Mouse (Mus musculus) liver, embryonic 11.5 days (tissue): ENCODE measurements around the gene Dand5. TPM values are rescaled to one million over a fixed set of nuclear protein-coding genes. Genes with fewer than 3 reads are reported as not detected.

Source experiments
- ATAC-seq: fragments of 200-750 bp; cut with Nextera tagmentation; replicated peaks from 2 replicates; pipeline ENCODE4 v1.8.0; 2017; ENCODE audit warnings: moderate number of reproducible peaks, mild to moderate bottlenecking, moderate TSS enrichment, moderate library complexity; ENCODE audit not compliant: low FRiP score
- DNase-seq: peaks from one replicate; pipeline ENCODE4 v3.0.0-alpha.2; 2017; ENCODE audit warnings: low spot score
- H3K27ac ChIP-seq: fragments of 300-500 bp; sonication (generic); 2 replicates; pipeline ENCODE4 v1.5.1; 2014; ENCODE audit warnings: mild to moderate bottlenecking, low read depth, low read length, control low read depth
- H3K27me3 ChIP-seq: fragments of 300-500 bp; sonication (generic); replicated peaks from 2 replicates; pipeline ENCODE4 v1.6.1; 2014; ENCODE audit warnings: low read length, mixed read lengths; ENCODE audit not compliant: control insufficient read depth, insufficient read depth
- H3K36me3 ChIP-seq: fragments of 300-500 bp; sonication (generic); 2 replicates; pipeline ENCODE4 v1.6.1; 2014; ENCODE audit warnings: mild to moderate bottlenecking, low read length, moderate library complexity, mixed read lengths; ENCODE audit not compliant: control insufficient read depth, insufficient read depth
- H3K4me1 ChIP-seq: fragments of 300-500 bp; sonication (generic); replicated peaks from 2 replicates; pipeline ENCODE4 v1.6.1; 2014; ENCODE audit warnings: low read length, mixed read lengths; ENCODE audit not compliant: control insufficient read depth, insufficient read depth
- H3K4me2 ChIP-seq: fragments of 300-500 bp; sonication (generic); 2 replicates; pipeline ENCODE4 v1.6.1; 2014; ENCODE audit warnings: mild to moderate bottlenecking, control low read depth, moderate library complexity
- H3K4me3 ChIP-seq: fragments of 300-500 bp; sonication (generic); 2 replicates; pipeline ENCODE4 v1.5.1; 2014; ENCODE audit warnings: low read depth, low read length, control low read depth
- H3K9ac ChIP-seq: fragments of 300-500 bp; sonication (generic); 2 replicates; pipeline ENCODE4 v1.6.1; 2014; ENCODE audit warnings: low read depth, low read length, control low read depth
- H3K9me3 ChIP-seq: fragments of 300-500 bp; sonication (generic); 2 replicates; pipeline ENCODE4 v1.6.1; 2016; ENCODE audit warnings: low read length, inconsistent platforms, mixed read lengths; ENCODE audit not compliant: control insufficient read depth
- WGBS: fragments of 180-500 bp; shearing (Covaris S2); extraction: QIAGEN DNeasy Blood & Tissue Kit; methylation state at CpG from one replicate; pipeline ENCODE4 v1.1.7; 2014; 5-methylcytosine and 5-hydroxymethylcytosine counted together
- polyA plus RNA-seq: library from polyadenylated mRNA; unstranded; fragments of >200 nt; fragmentation: Nextera tagmentation; extraction: Ambion mirVana; gene quantifications from 2 replicates; pipeline ENCODE4 v1.2.1, GENCODE M21; 2014

Gene Dand5
- polyA plus RNA-seq, result 4.5 and 4.9 TPM in 2 replicates

GRCm38 (mm10) chr8:84822723-84823122 lies at the start of gene Dand5:
Gene Dand5, minus strand, starts transcription at chr8:84822823.
- H3K27me3 ChIP-seq, result no peaks in the 10 kb centered on the region
- H3K9ac ChIP-seq, result 0 out of 2 replicates have a peak within 1 kb of the TSS, but pooled peaks have one; percentile 9
- no peaks in the 10 kb centered on the region for H3K9me3 ChIP-seq
- peaks cover 16% of the 10 kb centered on the region for H3K4me1 ChIP-seq
- ATAC-seq, result no peak
- WGBS, result 56% methylated on average over 3 of the region's 3 CpGs
- H3K4me3 ChIP-seq, result peak within 1 kb of the TSS; percentile 12; the same call in 1 of the 2 replicates
- no peak for DNase-seq
- H3K27ac ChIP-seq, result no peak within 1 kb of the TSS
- H3K36me3 ChIP-seq, result no peaks in the 10 kb centered on the region
- peak within 1 kb of the TSS; percentile 54 for H3K4me2 ChIP-seq

- Histone ChIP-seq H3K4me1 (peaks cover 26% of the 10 kb centered on the region), H3K27ac (peak within 1 kb of the TSS; percentile 80), H3K4me3 (peak within 1 kb of the TSS; percentile 55), H3K36me3 (peaks cover 17% of the 10 kb centered on the region), H3K9me3 (no peaks in the 10 kb centered on the region), H3K4me2 (peak within 1 kb of the TSS; percentile 99), H3K27me3 (no peaks in the 10 kb centered on the region), H3K9ac (peak within 1 kb of the TSS; percentile 68)
- ATAC-seq, result peak; percentile 78
- peak; percentile 86 for DNase-seq
- 11% methylated on average over 43 of the region's 46 CpGs for WGBS
Measured at GRCm38 (mm10) chr8:84871376-84872308, 49.0 kb upstream of the Dand5 start, which contains the start of gene Syce2. Gene Syce2, plus strand, starts transcription at chr8:84872111.

DNA sequence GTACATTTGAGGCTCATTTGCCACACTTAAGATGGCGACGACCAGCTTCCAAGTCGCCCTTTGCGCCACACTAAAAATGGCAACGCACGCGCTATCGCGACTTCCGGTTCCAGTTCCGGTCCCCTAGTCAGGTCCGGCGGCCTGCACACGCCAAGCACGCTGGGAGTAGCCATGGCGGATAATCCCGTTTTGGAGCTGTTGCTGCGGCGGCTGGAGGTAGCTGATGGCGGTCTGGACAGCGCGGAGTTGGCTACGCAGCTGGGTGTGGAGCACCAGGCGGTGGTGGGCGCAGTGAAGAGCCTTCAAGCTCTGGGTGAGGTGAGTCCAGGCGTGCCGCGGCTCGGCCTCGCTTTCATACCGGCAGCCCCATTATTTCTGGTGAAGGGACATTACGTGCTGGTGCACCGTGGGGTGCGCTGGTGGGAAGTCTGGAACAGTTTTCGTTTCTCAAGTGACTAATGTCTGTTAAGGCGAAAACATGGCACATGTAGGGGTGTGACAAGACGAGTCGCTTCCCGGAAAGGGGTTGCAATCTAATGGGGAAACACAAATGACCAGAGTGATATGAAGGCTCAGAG lies 34.3 kb upstream of the Dand5 start, which contains the start of gene Farsa:
Farsa (plus strand) TSS at position 126 of the 578 bp plus-strand sequence.
- Histone ChIP-seq H3K36me3 (peaks cover 21% of the 10 kb centered on the region), H3K4me3 (peak within 1 kb of the TSS; percentile 95), H3K4me1 (peaks cover 12% of the 10 kb centered on the region), H3K27ac (peak within 1 kb of the TSS; percentile 90), H3K27me3 (no peaks in the 10 kb centered on the region), H3K4me2 (peak within 1 kb of the TSS; percentile 91), H3K9me3 (no peaks in the 10 kb centered on the region), H3K9ac (peak within 1 kb of the TSS; percentile 98)
- ATAC-seq, result peak; percentile 91
- under 1% methylated on average over 39 of the region's 39 CpGs for WGBS
- DNase-seq, result peak; percentile 91

DNA sequence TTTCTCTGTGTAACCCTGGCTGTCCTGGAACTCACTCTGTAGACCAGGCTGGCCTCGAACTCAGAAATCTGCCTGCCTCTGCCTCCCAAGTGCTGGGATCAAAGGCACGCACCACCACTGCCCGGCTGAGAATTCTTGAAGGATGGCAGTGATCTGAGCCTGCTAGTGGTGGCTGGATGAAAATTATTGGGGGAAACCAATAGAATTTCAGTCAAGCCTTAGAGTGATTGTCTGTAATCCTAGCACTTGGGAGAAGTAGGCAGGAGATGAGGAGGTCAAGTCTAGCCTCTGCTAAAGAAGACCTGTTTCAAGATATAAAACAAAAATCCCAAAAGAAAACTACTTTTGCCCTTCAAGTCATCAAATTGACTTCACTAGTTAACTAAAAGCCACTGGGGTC lies 33.8 kb upstream of the Dand5 start:
- ATAC-seq (peak; percentile 29), DNase-seq (no peak)
- WGBS, result 83% methylated on average over 3 of the region's 3 CpGs
- Histone ChIP-seq H3K9me3 (no peaks in the 10 kb centered on the region), H3K4me1 (peaks cover 12% of the 10 kb centered on the region), H3K27me3 (no peaks in the 10 kb centered on the region), H3K27ac (no peak overlapping the region), H3K4me3 (peak overlapping the region; percentile 95), H3K36me3 (peaks cover 17% of the 10 kb centered on the region), H3K9ac (no peak overlapping the region), H3K4me2 (no peak overlapping the region; the same call in 1 of the 2 replicates)

DNA sequence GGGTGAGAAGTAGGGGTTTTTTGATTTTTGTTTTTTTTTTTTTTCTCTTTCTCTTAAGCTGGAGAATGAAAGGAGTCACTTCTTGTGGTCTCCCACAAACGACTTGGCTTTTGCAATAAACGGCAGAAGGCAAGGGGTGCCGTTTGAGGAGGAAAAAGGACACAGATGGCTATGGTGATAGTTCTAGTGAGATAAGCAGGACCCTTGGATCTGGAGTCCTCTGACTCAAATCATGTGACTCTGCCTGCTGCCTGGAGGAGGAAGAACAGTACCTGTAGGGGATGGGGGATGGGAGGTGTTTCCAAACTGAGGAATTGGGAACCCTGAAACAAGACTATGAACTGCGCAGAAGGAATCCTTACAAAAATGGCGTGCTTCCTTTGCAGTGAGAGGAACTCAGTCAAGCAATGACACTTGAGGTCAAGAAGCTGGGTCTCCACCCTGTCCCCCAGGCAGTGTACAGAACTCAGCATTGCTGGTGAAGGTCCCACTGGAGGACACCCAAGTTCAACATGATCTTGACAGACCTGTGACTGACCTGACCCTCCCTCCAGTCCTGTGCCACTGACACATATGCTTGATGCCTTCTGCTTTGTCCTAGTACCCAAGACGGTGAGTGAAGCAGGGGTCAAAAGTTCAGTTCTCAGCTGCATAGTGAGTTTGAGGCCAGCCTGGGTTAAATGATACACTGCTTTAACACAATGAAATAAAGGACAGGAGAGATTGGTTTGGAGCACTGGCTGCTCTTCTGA lies 25.2 kb upstream of the Dand5 start:
- peaks cover 30% of the 10 kb centered on the region for H3K36me3 ChIP-seq
- WGBS, result 22% methylated on average over 6 of the region's 6 CpGs
- no peaks in the 10 kb centered on the region for H3K9me3 ChIP-seq
- H3K27ac ChIP-seq, result peak overlapping the region; percentile 94
- H3K4me3 ChIP-seq, result peak overlapping the region; percentile 97
- ATAC-seq, result no peak
- no peaks in the 10 kb centered on the region for H3K27me3 ChIP-seq
- DNase-seq, result no peak
- H3K4me1 ChIP-seq, result peaks cover 27% of the 10 kb centered on the region
- H3K4me2 ChIP-seq, result peak overlapping the region; percentile 95
- peak overlapping the region; percentile 87 for H3K9ac ChIP-seq

GRCm38 (mm10) chr8:84846722-84847572 lies 24.3 kb upstream of the Dand5 start, which contains the start of gene Calr:
Gene Calr, minus strand, starts transcription at chr8:84846934.
- Histone ChIP-seq H3K9ac (peak within 1 kb of the TSS; percentile 98), H3K36me3 (peaks cover 38% of the 10 kb centered on the region), H3K27ac (peak within 1 kb of the TSS; percentile 94), H3K4me2 (peak within 1 kb of the TSS; percentile 95), H3K9me3 (no peaks in the 10 kb centered on the region), H3K27me3 (no peaks in the 10 kb centered on the region), H3K4me1 (peaks cover 29% of the 10 kb centered on the region), H3K4me3 (peak within 1 kb of the TSS; percentile 97)
- under 1% methylated on average over 55 of the region's 55 CpGs for WGBS
- DNase-seq (peak; percentile 100), ATAC-seq (peak; percentile 98)

- H3K4me1 ChIP-seq, result peaks cover 33% of the 10 kb centered on the region
- ATAC-seq, result peak; percentile 21
- 1% methylated on average over 30 of the region's 30 CpGs for WGBS
- DNase-seq, result no peak
- H3K4me2 ChIP-seq, result peak overlapping the region; percentile 95
- H3K27me3 ChIP-seq, result no peaks in the 10 kb centered on the region
- H3K9ac ChIP-seq, result peak overlapping the region; percentile 98
- peak overlapping the region; percentile 84 for H3K27ac ChIP-seq
- peaks cover 46% of the 10 kb centered on the region for H3K36me3 ChIP-seq
- no peaks in the 10 kb centered on the region for H3K9me3 ChIP-seq
- H3K4me3 ChIP-seq, result peak overlapping the region; percentile 97
Measured at GRCm38 (mm10) chr8:84846094-84846721, 23.6 kb upstream of the Dand5 start.
